Mouse (Mus musculus) testis, adult 2 months (tissue): Measurements from ENCODE around the gene Ccdc40.

ENCODE experiments used
- CTCF ChIP-seq: fragments of 200-500 bp; IDR thresholded peaks from 2 replicates; pipeline ENCODE4 v1.5.1; 2012; ENCODE audit warnings: low read depth, mild to moderate bottlenecking, inconsistent platforms, low read length, moderate library complexity; ENCODE audit not compliant: control insufficient read depth, insufficient read depth, insufficient replicate concordance
- POLR2A ChIP-seq: fragments of 200-500 bp; IDR thresholded peaks from 2 replicates; pipeline ENCODE4 v1.6.1; 2012; ENCODE audit warnings: low read depth, mild to moderate bottlenecking, inconsistent platforms, low read length, moderate library complexity; ENCODE audit not compliant: control insufficient read depth

DNA sequence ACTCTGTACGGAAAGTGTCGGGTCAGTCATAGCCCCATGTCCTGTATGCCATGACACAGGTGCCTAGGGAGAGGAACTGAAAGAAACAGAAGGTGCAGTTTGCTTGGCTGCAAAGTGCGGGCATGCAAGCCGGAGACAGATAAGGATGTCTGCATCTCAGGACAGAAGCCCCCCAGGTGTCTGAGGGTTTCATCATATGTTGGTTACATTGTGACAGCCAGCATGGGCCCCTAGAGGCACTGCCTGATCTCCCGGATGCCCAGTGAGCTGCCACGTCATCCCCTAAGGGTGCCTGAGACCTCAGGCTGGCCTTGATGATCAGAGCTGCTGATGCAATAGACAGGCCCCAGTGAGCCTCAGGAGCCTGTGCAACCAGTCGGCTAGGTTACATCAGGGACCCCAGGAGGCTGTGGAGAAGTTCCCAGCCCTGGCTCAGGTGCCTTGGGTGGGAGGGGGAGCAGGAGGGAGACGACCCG lies 36.7 kb upstream of the Ccdc40 start:
- TF ChIP-seq CTCF = no peak
- no peak for TF ChIP-seq POLR2A
